Mouse (Mus musculus) midbrain, postnatal 0 days (tissue): ENCODE data around the gene Hspa1a. TPM values are rescaled to one million over a fixed set of nuclear protein-coding genes. Genes with fewer than 3 reads are reported as not detected.

Source experiments
- ATAC-seq: fragments of 200-750 bp; cut with Nextera tagmentation; 2 replicates; pipeline ENCODE4 v1.8.0; 2017; ENCODE audit warnings: moderate number of reproducible peaks, mild to moderate bottlenecking, moderate TSS enrichment, moderate library complexity; ENCODE audit not compliant: low FRiP score
- DNase-seq: peaks from one replicate; pipeline ENCODE4 v3.0.0-alpha.2; 2015; ENCODE audit warnings: low spot score
- H3K27ac ChIP-seq: fragments of 300-500 bp; sonication (generic); 2 replicates; pipeline ENCODE4 v1.5.1; 2014; ENCODE audit warnings: low read depth, mild to moderate bottlenecking, low read length, mixed read lengths
- H3K27me3 ChIP-seq: fragments of 300-500 bp; sonication (generic); 2 replicates; pipeline ENCODE4 v1.6.1; 2014; ENCODE audit warnings: low read length, control low read depth, mixed read lengths; ENCODE audit not compliant: insufficient read depth
- H3K36me3 ChIP-seq: fragments of 300-500 bp; sonication (generic); 2 replicates; pipeline ENCODE4 v1.6.1; 2014; ENCODE audit warnings: low read length, control low read depth, mixed read lengths; ENCODE audit not compliant: insufficient read depth
- H3K4me1 ChIP-seq: fragments of 300-500 bp; sonication (generic); 2 replicates; pipeline ENCODE4 v1.6.1; 2014; ENCODE audit warnings: mild to moderate bottlenecking, control low read depth, antibody characterized with exemption, low read length, mixed read lengths; ENCODE audit not compliant: insufficient read depth
- H3K4me2 ChIP-seq: fragments of 300-500 bp; sonication (generic); 2 replicates; pipeline ENCODE4 v1.6.1; 2014; ENCODE audit warnings: low read depth, mild to moderate bottlenecking, low read length, mixed read lengths; ENCODE audit not compliant: poor library complexity, severe bottlenecking
- H3K4me3 ChIP-seq: fragments of 300-500 bp; sonication (generic); 2 replicates; pipeline ENCODE4 v1.5.1; 2014; ENCODE audit warnings: low read depth, mild to moderate bottlenecking, low read length, moderate library complexity
- H3K9ac ChIP-seq: fragments of 300-500 bp; sonication (generic); replicated peaks from 2 replicates; pipeline ENCODE4 v1.6.1; 2014; ENCODE audit warnings: mild to moderate bottlenecking, low read length, moderate library complexity, mixed read lengths; ENCODE audit not compliant: poor library complexity, severe bottlenecking
- H3K9me3 ChIP-seq: fragments of 300-500 bp; sonication (generic); 2 replicates; pipeline ENCODE4 v1.6.1; 2016; ENCODE audit warnings: low read length, control low read depth
- CTCF ChIP-seq: IDR thresholded peaks from 2 replicates; pipeline ENCODE4 v1.5.1; 2016; ENCODE audit warnings: antibody characterized with exemption, mild to moderate bottlenecking
- WGBS: fragments of 180-500 bp; shearing (Covaris S2); extraction: QIAGEN DNeasy Blood & Tissue Kit; methylation state at CpG from one replicate; pipeline ENCODE4 v1.1.7; 2014; 5-methylcytosine and 5-hydroxymethylcytosine counted together
- polyA plus RNA-seq: library from polyadenylated mRNA; unstranded; fragments of >200 nt; fragmentation: Nextera tagmentation; extraction: Ambion mirVana; gene quantifications from 2 replicates; pipeline ENCODE4 v1.2.1, GENCODE M21; 2015
- total RNA-seq: library from RNA; depleted of rRNA; stranded (reverse); fragments of >200 nt; gene quantifications from 2 replicates; pipeline ENCODE4 v1.2.3, GENCODE M21; 2014

Gene Hspa1a
- total and polyA plus RNA-seq, 2 experiments from 2014 or later = 19.8 to 34.9 TPM

DNA sequence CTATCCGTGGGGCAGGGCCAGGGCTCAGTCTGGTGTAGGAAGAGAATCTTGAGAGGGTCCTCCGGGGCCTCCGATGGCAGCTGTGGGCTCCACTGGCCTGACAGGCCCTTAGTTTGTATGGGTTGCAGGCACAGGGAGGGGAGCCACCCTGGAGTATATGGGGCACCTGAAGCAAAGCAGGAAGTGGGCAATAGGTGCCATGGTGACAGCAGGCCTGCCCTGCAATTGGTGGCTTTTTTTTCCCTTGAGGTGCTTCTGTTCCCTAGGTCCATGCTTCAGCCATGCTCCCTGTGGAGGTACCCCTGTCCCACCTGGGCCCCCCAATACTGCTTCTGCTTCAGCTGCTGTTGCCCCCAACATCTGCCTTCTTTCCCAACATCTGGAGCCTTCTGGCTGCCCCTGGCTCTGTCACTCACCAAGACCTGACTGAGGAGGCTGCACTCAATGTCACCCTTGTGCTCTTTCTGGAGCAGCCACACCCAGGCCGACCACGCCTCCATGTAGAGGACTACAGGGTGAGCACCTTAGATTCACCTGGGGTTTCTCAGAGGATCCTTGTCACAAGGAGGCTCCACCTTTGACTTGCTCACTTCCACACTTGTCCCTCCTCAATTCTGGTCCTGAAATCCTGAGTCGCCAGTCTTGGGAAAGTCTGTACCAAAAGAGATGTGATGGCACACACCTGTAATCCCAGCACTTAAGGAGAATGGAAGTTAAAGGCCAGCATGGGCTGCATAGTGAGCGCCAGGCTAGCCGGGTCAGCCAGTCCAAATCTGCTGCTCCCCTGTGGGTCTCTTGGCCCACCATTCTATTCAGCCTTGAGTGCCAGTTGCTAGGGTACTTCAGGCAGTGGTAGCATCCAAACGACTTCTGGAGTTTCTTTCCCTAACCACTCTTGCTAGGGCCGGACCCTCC lies 45.1 kb upstream of the Hspa1a start:
- Histone ChIP-seq H3K9ac (no peak overlapping the region), H3K4me3 (no peak overlapping the region), H3K27me3 (no peaks in the 10 kb centered on the region), H3K27ac (no peak overlapping the region), H3K9me3 (no peaks in the 10 kb centered on the region), H3K4me1 (no peaks in the 10 kb centered on the region), H3K4me2 (no peak overlapping the region), H3K36me3 (peaks cover 43% of the 10 kb centered on the region)
- WGBS = 82% methylated on average over 10 of the region's 10 CpGs
- DNase-seq (no peak), ATAC-seq (no peak)
- TF ChIP-seq CTCF = no peak

DNA sequence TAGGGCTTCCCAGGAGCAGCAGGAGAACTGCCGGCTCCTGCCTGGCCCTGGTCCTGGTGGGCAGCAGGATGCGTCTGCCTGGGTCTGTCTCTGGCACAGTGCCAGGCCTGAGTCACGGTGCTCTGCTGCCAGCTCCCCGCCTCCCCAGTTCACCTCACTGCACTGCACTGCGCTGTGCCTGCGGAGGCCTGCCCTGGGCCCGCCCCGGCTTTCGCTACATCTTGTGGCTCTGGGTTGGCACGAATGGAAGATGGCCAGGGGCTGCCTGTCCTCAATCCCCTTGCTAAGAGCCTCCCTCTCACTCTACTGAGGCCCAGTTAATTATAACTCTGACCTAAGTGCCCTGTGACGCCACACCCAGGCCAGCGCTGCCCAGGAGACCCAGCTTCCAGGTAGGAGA lies 44.4 kb upstream of the Hspa1a start, which contains the start of gene Vwa7:
Vwa7 (plus strand) TSS at position 204 of the 400 bp plus-strand sequence.
- H3K9ac ChIP-seq = no peak within 1 kb of the TSS
- peaks cover 50% of the 10 kb centered on the region for H3K36me3 ChIP-seq

DNA sequence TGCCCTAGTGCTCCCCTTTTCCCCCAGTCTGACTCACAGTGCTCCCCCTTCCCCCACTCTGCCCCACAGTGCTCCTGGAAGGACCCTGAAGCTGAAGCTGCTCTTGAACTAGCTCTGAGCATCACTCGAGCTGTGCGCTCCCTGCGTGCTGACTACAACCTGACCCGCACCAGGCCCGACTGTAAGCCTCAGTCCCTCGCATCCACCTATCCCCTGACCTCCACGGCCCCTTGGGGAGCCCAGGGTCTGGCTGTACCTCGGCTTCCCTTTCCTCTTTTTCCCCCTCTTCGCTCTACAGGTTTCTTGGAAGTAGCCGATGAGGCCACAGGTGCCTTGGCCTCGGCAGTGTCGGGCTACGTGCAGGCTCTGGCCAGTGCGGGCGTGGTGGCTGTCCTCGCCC lies 43.3 kb upstream of the Hspa1a start:
- Histone ChIP-seq H3K4me3 (no peak overlapping the region), H3K9me3 (no peaks in the 10 kb centered on the region), H3K36me3 (peaks cover 60% of the 10 kb centered on the region), H3K4me2 (no peak overlapping the region), H3K4me1 (no peaks in the 10 kb centered on the region), H3K27me3 (no peaks in the 10 kb centered on the region), H3K9ac (no peak overlapping the region), H3K27ac (no peak overlapping the region)
- ATAC-seq (no peak), DNase-seq (no peak)
- WGBS = 93% methylated on average over 16 of the region's 16 CpGs
- no peak for TF ChIP-seq CTCF

More for the DNA sequence above, 44.4 kb upstream of the Hspa1a start, which contains the start of gene Vwa7:
- no peak for TF ChIP-seq CTCF
- Histone ChIP-seq H3K27ac (no peak within 1 kb of the TSS), H3K9me3 (no peaks in the 10 kb centered on the region), H3K27me3 (no peaks in the 10 kb centered on the region), H3K4me1 (no peaks in the 10 kb centered on the region), H3K4me3 (no peak within 1 kb of the TSS), H3K4me2 (no peak within 1 kb of the TSS)
- WGBS = 50% methylated on average over 12 of the region's 12 CpGs
- ATAC-seq (peak; percentile 25; the same call in 1 of the 2 replicates), DNase-seq (peak; percentile 72)

DNA sequence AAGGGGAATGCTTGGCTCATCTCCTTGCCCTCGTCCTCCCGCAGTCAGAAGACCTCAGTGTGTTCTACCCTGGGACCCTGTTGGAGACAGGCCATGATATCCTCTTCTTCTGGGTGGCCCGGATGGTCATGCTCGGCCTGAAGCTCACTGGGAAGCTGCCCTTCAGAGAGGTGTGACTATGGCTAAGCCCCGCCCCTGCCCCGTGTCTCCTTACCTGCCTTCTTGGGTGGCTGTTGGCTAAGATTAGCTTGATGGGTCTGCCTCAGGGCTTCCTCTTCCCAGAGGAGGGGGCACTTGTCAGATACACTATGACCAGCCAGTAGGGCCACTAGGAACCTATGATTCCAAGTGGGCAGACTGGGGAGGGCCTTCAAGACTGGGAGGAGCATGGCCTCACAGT lies 41.3 kb upstream of the Hspa1a start:
- Histone ChIP-seq H3K36me3 (peaks cover 72% of the 10 kb centered on the region), H3K4me3 (no peak overlapping the region), H3K27me3 (no peaks in the 10 kb centered on the region), H3K4me1 (no peaks in the 10 kb centered on the region), H3K9me3 (no peaks in the 10 kb centered on the region), H3K4me2 (no peak overlapping the region), H3K9ac (no peak overlapping the region), H3K27ac (no peak overlapping the region)
- WGBS = 86% methylated on average over 6 of the region's 6 CpGs
- TF ChIP-seq CTCF = no peak
- DNase-seq = no peak
- ATAC-seq = no peak

DNA sequence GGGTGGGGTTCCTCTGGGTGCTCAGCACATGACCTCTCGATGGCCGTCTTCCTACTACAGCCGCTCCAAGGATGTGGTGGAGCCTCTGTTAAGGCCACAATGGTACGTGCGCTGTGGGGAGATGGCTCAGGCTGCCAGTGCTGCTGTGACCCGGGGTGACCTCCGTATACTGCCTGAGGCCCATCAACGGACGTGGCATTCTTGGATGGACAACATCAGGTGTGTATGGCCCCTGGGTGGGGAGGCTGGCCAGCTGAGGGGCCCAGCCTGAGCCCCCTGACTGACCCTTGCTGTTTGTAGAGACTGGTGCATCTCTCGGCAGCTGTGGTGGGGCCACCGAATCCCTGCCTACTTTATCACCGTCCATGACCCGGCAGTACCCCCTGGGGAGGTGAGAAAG lies 40.5 kb upstream of the Hspa1a start:
- Histone ChIP-seq H3K4me3 (no peak overlapping the region), H3K4me2 (no peak overlapping the region), H3K27ac (no peak overlapping the region), H3K27me3 (no peaks in the 10 kb centered on the region), H3K4me1 (no peaks in the 10 kb centered on the region), H3K9ac (no peak overlapping the region), H3K9me3 (no peaks in the 10 kb centered on the region), H3K36me3 (peaks cover 72% of the 10 kb centered on the region)
- ATAC-seq (no peak), DNase-seq (no peak)
- WGBS = 90% methylated on average over 13 of the region's 13 CpGs
- no peak for TF ChIP-seq CTCF

DNA sequence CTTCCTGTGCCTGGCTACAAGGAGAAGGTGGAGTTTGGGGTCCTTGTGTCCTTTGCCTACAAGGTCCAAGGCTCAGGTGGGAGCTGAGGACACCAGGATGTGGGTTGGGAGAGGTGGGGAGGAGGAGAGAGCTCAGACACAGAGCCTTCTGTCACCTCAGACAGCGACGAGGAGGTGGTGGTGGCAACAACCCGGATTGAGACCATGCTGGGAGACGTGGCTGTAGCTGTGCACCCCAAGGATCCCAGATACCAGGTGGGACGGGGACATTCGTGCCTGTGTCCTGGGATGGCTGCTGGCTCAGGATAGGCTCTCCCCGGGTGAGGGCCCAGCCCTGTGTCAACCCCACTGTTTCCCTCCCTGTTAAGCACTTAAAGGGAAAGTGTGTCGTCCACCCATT lies 39.5 kb upstream of the Hspa1a start:
- Histone ChIP-seq H3K9me3 (no peaks in the 10 kb centered on the region), H3K9ac (no peak overlapping the region), H3K36me3 (peaks cover 71% of the 10 kb centered on the region), H3K4me2 (no peak overlapping the region), H3K4me3 (no peak overlapping the region), H3K27me3 (no peaks in the 10 kb centered on the region), H3K27ac (no peak overlapping the region), H3K4me1 (no peaks in the 10 kb centered on the region)
- 92% methylated on average over 8 of the region's 8 CpGs for WGBS
- no peak for ATAC-seq
- TF ChIP-seq CTCF = no peak
- DNase-seq = no peak
